Mouse (Mus musculus) gastrocnemius, adult 2 months (tissue): ENCODE results near the gene Cebpg. TPM values are rescaled to one million over a fixed set of nuclear protein-coding genes. Genes with fewer than 3 reads are reported as not detected.

Experiments used
- DNase-seq: peaks from one replicate; pipeline ENCODE4 v3.0.0; 2022
- H3K27ac ChIP-seq: fragments of 200-600 bp; 2 replicates; pipeline ENCODE4 v1.8.1; 2022; ENCODE audit warnings: mild to moderate bottlenecking
- H3K4me3 ChIP-seq: fragments of 200-600 bp; 2 replicates; pipeline ENCODE4 v1.8.1; 2022; ENCODE audit warnings: mild to moderate bottlenecking, moderate library complexity
- CTCF ChIP-seq: fragments of 200-600 bp; IDR thresholded peaks from 2 replicates; pipeline ENCODE4 v1.8.1; 2022; ENCODE audit warnings: antibody characterized with exemption, mild to moderate bottlenecking, moderate library complexity
- intact Hi-C: fragments of 180-260 bp; cut with DNase I; formaldehyde crosslinking; loops from one replicate; pipeline ENCODE4 v1.15.1; 2025
- total RNA-seq, 2 experiments: library from RNA; stranded (reverse); gene quantifications; 2 replicates each; pipeline ENCODE4 v1.2.3; 2021

Cebpg gene
- total RNA-seq, 2 experiments from 2014 or later = 41.0 to 46.0 TPM

DNA sequence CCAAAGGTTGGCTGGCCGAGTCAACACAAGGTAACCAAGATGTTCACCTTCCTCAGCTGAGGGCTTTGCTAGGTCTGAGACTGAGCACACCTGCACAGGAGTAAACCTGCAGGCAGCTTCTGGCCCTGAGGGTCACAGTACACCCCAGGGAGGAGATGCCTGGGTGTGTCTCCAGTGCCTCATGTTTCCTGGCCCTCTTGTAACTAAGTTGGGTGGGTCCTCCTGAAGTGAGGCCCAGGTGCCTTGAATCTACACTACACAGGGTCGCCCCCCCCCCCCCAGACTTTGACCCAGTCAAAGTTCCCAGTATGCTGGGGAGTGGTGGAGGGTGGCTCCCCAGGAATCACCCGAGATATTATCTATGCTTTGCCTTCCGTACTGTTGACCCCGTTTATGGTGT is 27.1 kb downstream of the Cebpg start:
- DNase-seq = peak; percentile 9
- intact Hi-C loops = loop anchor here (2.0 to 5.0 kb wide), 2 partner anchors 58 to 233 kb away; no protein-coding TSS in a partner anchor
- no peak for TF ChIP-seq CTCF
- Histone ChIP-seq H3K4me3 (no peak overlapping the region), H3K27ac (peak overlapping the region; percentile 53)

DNA sequence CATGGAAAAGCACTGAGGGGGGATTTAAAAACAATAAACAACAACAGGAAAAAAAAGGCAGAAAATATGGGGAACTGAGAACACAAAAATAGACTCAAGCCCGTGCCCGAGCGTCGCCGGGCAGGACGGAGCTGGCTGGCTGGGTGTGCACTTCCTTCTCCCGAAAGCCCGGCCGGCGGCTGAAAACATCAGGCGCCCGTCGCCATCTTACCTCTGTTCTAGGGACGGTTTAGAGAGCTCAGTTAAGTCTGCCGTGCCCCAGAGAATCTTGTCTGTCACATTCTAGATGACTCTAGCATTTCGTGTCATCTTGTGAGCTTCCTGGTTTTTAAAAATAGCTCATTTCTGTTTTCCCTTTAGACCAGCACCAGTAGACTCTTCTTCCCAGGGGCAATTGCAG is 27.8 kb downstream of the Cebpg start:
- intact Hi-C loops = loop anchor here (2.0 to 5.0 kb wide), 2 partner anchors 58 to 234 kb away; no protein-coding TSS in a partner anchor
- DNase-seq = peak; percentile 36
- H3K27ac ChIP-seq = peak overlapping the region; percentile 53
- TF ChIP-seq CTCF = no peak
- H3K4me3 ChIP-seq = no peak overlapping the region

DNA sequence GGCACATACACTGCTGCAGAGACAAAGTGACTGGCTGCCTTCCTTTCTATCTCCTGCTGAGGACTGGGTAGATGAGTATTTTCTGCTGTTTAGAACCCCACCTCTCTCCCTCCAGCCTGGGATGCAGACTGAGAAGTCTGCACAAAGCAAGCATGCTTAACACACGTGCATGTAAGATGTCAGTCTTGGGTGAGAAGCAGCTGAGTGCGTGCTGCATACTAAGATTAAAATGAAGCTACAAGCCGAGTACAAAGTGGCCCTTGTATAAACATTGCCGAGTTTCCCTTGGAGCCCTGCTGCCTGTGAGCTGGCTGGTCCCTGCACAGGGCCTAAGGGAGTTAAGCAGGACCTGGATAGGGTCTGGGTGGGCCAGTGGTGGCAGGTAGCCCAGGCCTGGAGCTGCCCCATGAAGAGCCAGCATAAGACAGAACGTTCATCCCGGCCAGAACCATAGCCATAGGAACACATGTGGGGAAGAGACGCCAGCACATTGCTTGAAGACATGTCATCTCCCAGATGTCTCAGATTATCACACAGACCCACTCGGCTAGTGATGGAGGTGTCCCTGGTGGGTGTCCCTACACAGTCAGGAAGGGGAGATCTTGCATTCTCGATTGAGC is 28.5 kb downstream of the Cebpg start:
- Histone ChIP-seq H3K27ac (peak overlapping the region; percentile 53; the same call in 1 of the 2 replicates), H3K4me3 (no peak overlapping the region)
- intact Hi-C loops = loop anchor here (2.0 to 5.0 kb wide), 2 partner anchors 59 to 234 kb away; no protein-coding TSS in a partner anchor
- no peak for TF ChIP-seq CTCF
- DNase-seq = peak; percentile 32

DNA sequence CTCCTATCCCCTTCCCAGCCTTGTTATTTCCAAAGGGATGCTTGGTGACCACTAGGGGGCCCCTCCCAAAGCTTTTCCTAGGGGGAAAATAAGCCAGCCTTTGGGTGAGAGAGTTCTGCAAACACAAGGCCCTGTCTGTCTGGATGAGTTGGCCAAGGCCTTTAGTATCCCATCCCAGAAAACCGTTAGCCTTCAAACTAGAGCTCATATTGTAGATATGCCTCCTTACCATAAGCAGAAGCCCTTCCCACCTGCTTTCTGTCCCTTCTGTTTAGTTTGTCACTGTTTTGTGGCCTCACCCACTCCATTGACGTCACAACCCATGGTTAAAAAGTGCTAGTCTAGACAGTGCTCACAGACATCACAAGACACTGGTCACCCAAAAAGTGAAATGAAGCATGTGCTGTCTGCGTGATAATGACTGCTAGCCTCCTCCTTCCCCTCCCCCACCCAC is 29.5 kb downstream of the Cebpg start:
- intact Hi-C loops = loop anchor here (1.0 to 5.0 kb wide), 3 partner anchors 91 to 235 kb away; no protein-coding TSS in a partner anchor
- DNase-seq = peak; percentile 65
- peak; percentile 74 for TF ChIP-seq CTCF

DNA sequence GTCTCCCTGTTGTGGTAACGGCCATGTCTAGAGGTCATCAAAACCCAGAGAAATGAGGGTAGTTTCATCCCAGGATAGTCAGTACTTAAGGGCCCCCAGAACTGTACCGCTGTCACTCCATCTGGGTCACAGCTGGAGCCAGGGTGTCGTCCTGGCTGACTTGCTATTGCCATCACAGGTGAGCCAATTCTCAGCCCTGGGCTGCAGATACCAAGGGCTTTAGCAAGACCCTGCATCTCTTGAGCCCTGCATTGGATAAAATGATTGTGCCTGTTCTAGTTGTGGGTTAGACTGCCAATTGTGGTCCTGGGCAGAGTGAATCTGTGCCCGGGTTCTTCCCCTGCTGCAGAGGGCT is 30.1 kb downstream of the Cebpg start:
- no peak for TF ChIP-seq CTCF
- Histone ChIP-seq H3K4me3 (no peak overlapping the region), H3K27ac (peak overlapping the region; percentile 25; the same call in 1 of the 2 replicates)
- DNase-seq = no peak
- intact Hi-C loops = loop anchor here (1.0 to 5.0 kb wide), 3 partner anchors 92 to 236 kb away; no protein-coding TSS in a partner anchor

More for the DNA sequence above, 29.5 kb downstream of the Cebpg start:
- peak overlapping the region; percentile 0; the same call in 1 of the 2 replicates for H3K27ac ChIP-seq
- H3K4me3 ChIP-seq = no peak overlapping the region

DNA sequence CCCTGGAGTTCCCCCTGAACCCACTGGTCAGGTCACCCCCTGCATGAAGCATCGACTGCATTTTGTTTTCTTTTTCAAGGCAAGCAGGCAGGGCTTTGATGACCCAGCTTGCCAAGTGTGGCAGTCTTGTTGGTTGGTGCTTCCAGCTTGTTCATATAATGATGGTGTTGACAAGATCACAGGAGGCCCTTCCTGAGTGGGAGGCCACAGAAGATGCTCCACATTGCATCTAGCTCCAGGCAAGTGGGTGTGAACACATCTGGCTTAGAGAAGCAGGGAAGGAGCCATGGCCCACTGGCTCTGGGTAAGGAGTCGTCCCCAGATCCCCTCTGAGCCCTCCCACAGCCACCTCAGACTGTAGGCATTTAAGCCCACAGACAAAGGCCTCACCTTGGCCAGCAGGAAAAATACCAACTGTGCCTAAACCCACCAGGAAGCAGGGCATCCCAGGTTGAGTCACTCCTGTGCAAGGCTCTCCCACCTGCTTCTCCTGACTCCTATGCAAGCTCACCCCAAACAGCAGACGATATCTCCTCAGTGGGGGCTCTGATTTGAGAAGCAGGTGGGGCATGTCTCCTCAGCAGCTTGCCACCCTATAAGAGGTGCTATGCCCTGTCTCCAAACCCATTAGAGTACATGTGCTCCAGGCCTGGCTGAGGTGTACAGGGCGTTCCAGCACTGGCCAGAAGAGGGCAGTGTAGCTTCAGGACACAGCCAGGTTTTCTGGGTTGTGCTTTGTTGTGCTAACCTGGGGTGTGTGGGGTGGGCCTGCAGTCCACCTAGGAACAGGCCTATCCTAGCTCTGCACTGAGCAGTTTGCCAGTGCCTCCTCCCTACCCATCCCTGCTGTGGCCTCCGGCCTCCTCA is 30.7 kb downstream of the Cebpg start:
- intact Hi-C loops = loop anchor here (1.0 to 5.0 kb wide), 3 partner anchors 93 to 237 kb away; no protein-coding TSS in a partner anchor
- DNase-seq = peak; percentile 87
- TF ChIP-seq CTCF = peak; percentile 97
- Histone ChIP-seq H3K27ac (peak overlapping the region; percentile 25; the same call in 1 of the 2 replicates), H3K4me3 (no peak overlapping the region)

DNA sequence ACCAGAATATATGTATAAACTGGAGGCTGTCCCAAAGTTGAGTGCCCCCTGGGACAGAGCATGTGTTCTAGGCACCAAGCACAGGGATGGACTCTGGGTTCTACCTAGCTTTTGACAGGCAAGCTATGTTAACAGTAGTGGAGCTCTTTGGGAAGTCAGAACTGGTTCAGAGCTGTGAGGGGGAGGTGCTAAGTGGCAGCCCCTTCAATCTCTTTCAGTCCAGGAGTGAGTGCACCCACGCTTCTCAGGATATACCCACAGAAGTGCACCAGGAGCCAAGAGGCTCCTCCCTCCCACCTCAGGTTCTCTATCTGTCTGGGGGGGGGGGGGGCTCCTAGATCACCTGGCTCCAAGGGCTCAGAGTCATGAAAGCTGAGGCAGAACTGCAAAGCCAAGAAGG is 31.9 kb downstream of the Cebpg start:
- intact Hi-C loops = no loop called here
- TF ChIP-seq CTCF = no peak
- Histone ChIP-seq H3K27ac (no peak overlapping the region), H3K4me3 (no peak overlapping the region)
- peak; percentile 4 for DNase-seq

DNA sequence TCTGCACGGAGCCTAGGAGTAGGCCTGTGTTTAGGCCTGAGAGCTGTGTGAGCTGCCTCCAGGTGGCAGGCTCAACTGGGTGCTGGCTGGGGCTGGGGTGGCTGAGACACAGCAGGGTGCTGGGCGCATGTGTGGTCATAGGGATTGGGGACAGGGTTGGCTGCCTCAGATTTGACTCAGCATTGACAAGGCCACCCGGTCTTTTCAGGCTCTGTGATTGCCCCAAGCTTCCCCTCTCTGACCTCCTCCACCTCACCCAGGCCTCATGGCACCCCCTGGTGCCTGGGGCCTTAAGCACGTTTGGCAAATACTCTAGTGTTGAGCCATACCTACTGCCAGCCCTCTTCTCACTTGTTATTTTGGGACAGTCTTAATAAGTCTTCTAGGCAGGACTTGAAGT is 33.1 kb downstream of the Cebpg start:
- H3K4me3 ChIP-seq = no peak overlapping the region
- DNase-seq = no peak
- intact Hi-C loops = no loop called here
- no peak for TF ChIP-seq CTCF
- H3K27ac ChIP-seq = no peak overlapping the region

DNA sequence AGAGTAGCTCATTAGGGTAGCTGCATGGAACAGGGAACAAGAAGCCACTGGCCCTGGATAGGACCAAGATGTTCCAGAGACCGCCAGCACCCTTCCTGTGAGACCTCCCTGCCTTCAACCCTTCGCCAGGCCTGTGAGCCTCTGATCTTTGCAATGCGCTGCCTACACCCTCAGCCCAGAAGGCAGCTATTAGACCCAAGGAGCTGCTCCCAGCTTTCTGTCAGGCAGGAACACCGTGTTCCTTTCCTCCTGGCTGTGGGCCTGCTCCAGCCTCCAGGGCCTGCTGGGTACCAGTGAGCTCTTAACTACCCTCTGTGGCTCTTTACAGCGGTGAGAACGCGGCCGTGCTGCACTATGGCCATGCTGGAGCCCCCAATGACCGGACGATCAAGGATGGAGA is 35.0 kb downstream of the Cebpg start:
- intact Hi-C loops = no loop called here
- no peak overlapping the region for H3K27ac ChIP-seq
- TF ChIP-seq CTCF = no peak
- H3K4me3 ChIP-seq = no peak overlapping the region
- DNase-seq = peak; percentile 74

DNA sequence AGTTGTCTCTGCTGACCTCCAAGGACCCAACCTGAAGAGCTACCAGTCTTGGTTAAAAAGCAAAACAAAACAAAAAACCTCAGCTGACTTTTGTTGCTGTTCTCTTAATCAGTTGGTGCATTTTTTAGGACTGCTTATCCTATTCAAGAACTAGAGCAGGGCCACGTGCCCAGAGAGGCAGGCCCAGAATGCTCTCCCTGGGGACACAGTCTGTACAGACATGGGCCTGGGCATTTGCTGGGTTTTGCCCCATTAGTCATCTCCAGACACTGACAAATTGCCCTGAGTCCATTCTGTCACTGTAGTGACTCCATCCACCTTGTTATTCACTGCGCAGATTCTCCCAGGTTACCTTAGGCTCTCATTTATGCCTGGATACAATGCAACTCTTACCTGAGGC is 41.1 kb downstream of the Cebpg start:
- intact Hi-C loops = no loop called here
- DNase-seq = no peak
- Histone ChIP-seq H3K27ac (no peak overlapping the region), H3K4me3 (no peak overlapping the region)
- TF ChIP-seq CTCF = no peak

DNA sequence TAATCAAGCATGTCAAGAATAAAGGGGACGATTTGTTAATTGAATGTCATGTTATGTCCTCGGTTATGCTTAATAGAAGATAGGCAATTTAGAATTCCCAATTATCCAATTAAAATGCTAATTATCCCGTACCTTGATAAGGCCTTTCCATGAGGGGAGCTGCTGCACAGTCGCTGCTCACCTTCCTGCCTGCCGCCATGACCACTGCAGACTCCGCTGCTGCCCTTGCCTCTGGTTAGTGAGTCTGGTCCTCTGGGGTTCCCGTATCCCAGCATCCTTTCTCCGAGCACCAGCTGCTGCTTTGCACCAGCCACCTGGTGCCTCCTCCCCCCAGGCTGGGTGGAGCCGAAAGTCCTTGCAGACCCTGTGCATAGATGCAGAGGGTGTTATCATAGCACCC is 43.1 kb downstream of the Cebpg start:
- intact Hi-C loops = no loop called here
- no peak for DNase-seq

DNA sequence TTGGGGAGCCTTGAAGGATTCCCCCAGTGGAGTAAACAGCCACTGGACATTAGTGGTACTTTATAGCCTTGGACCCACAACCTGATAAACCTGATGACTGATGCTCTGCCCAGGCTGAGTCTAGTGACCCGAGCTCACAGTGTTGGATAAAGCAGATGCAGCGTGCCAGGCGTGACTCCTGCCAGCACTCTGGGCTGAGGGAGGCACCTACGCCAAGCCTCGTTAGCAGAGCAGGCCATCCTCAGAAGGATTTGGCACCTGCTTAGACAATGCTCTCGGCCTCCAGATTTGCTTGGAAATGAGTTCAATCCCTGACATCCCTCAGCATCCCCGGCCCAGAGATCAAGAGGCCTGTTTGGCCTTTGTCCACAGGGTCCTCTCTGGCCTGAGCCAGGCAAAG is 49.7 kb downstream of the Cebpg start:
- H3K4me3 ChIP-seq = no peak overlapping the region
- intact Hi-C loops = loop anchor here (10.0 kb wide), 1 partner anchor 332 kb away; no protein-coding TSS in a partner anchor
- peak; percentile 36 for DNase-seq
- no peak for TF ChIP-seq CTCF
- no peak overlapping the region for H3K27ac ChIP-seq

More for the DNA sequence above, 43.1 kb downstream of the Cebpg start:
- TF ChIP-seq CTCF = no peak
- H3K27ac ChIP-seq = no peak overlapping the region
- H3K4me3 ChIP-seq = no peak overlapping the region
